Mouse (Mus musculus) stomach, embryonic 16.5 days (tissue): ENCODE data around the gene Hist1h2bg. TPM values are rescaled to one million over a fixed set of nuclear protein-coding genes. Genes with fewer than 3 reads are reported as not detected.

ENCODE experiments used
- ATAC-seq: fragments of 200-750 bp; cut with Nextera tagmentation; 2 replicates; pipeline ENCODE4 v1.8.0; 2017; ENCODE audit warnings: moderate number of reproducible peaks, moderate TSS enrichment; ENCODE audit not compliant: insufficient read depth, low FRiP score
- H3K27ac ChIP-seq: fragments of 300-500 bp; sonication (generic); 2 replicates; pipeline ENCODE4 v1.5.1; 2014; ENCODE audit warnings: low read length
- H3K27me3 ChIP-seq: fragments of 300-500 bp; sonication (generic); 2 replicates; pipeline ENCODE4 v1.6.1; 2014; ENCODE audit warnings: low read length, control low read depth, mixed read lengths; ENCODE audit not compliant: control insufficient read depth, insufficient read depth
- H3K36me3 ChIP-seq: fragments of 300-500 bp; sonication (generic); 2 replicates; pipeline ENCODE4 v1.6.1; 2014; ENCODE audit warnings: low read length; ENCODE audit not compliant: control insufficient read depth, insufficient read depth
- H3K4me1 ChIP-seq: fragments of 300-500 bp; sonication (generic); 2 replicates; pipeline ENCODE4 v1.6.1; 2014; ENCODE audit warnings: low read length, control low read depth, mixed read lengths; ENCODE audit not compliant: control insufficient read depth, insufficient read depth
- H3K4me2 ChIP-seq: fragments of 300-500 bp; sonication (generic); 2 replicates; pipeline ENCODE4 v1.6.1; 2014; ENCODE audit warnings: low read depth, low read length, mixed read lengths
- H3K4me3 ChIP-seq: fragments of 300-500 bp; sonication (generic); replicated peaks from 2 replicates; pipeline ENCODE4 v1.5.1; 2014; ENCODE audit warnings: mild to moderate bottlenecking, low read length
- H3K9ac ChIP-seq: fragments of 300-500 bp; sonication (generic); 2 replicates; pipeline ENCODE4 v1.6.1; 2014; ENCODE audit warnings: low read length
- H3K9me3 ChIP-seq: fragments of 300-500 bp; sonication (generic); replicated peaks from 2 replicates; pipeline ENCODE4 v1.6.1; 2016; ENCODE audit warnings: low read length, control low read depth; ENCODE audit not compliant: control insufficient read depth
- WGBS: fragments of 180-500 bp; shearing (Covaris S2); extraction: QIAGEN DNeasy Blood & Tissue Kit; methylation state at CpG from one replicate; pipeline ENCODE4 v1.1.7; 2014; 5-methylcytosine and 5-hydroxymethylcytosine counted together
- polyA plus RNA-seq: library from polyadenylated mRNA; unstranded; fragments of >200 nt; fragmentation: Nextera tagmentation; extraction: Ambion mirVana; gene quantifications from 2 replicates; pipeline ENCODE4 v1.2.1, GENCODE M21; 2015

Hist1h2bg gene
- polyA plus RNA-seq, 1 experiment from 2014 or later: 16.8 TPM

- ATAC-seq: 0 out of 2 replicates have a peak, but pooled peaks have one; percentile 40
- Histone ChIP-seq H3K27me3 (no peaks in the 10 kb centered on the region), H3K4me1 (no peaks in the 10 kb centered on the region), H3K9me3 (no peaks in the 10 kb centered on the region), H3K4me2 (no peak overlapping the region), H3K9ac (no peak overlapping the region), H3K4me3 (no peak overlapping the region), H3K36me3 (no peaks in the 10 kb centered on the region), H3K27ac (no peak overlapping the region)
- WGBS: 6% methylated on average over 9 of the region's 9 CpGs
Measured at GRCm38 (mm10) chr13:23597957-23598356, 26.8 kb downstream of the Hist1h2bg start.

- Histone ChIP-seq H3K4me1 (no peaks in the 10 kb centered on the region), H3K4me2 (no peak overlapping the region), H3K27me3 (no peaks in the 10 kb centered on the region), H3K4me3 (no peak overlapping the region), H3K36me3 (no peaks in the 10 kb centered on the region), H3K9me3 (no peaks in the 10 kb centered on the region), H3K27ac (no peak overlapping the region), H3K9ac (no peak overlapping the region)
- 67% methylated on average over 7 of the region's 7 CpGs for WGBS
- ATAC-seq: no peak
Measured at GRCm38 (mm10) chr13:23603182-23603699, 32.0 kb downstream of the Hist1h2bg start.

- no peak for ATAC-seq
Measured at GRCm38 (mm10) chr13:23604452-23604851, 33.3 kb downstream of the Hist1h2bg start.

GRCm38 (mm10) chr13:23605052-23605451 lies 33.9 kb downstream of the Hist1h2bg start:
- Histone ChIP-seq H3K27ac (no peak overlapping the region), H3K27me3 (no peaks in the 10 kb centered on the region), H3K36me3 (no peaks in the 10 kb centered on the region), H3K9ac (no peak overlapping the region), H3K4me1 (no peaks in the 10 kb centered on the region), H3K9me3 (no peaks in the 10 kb centered on the region), H3K4me2 (no peak overlapping the region), H3K4me3 (no peak overlapping the region)
- 83% methylated on average over 3 of the region's 3 CpGs for WGBS
- no peak for ATAC-seq

More at GRCm38 (mm10) chr13:23604452-23604851, 33.3 kb downstream of the Hist1h2bg start:
- H3K9ac ChIP-seq: no peak overlapping the region
- H3K27me3 ChIP-seq: no peaks in the 10 kb centered on the region
- H3K9me3 ChIP-seq: no peaks in the 10 kb centered on the region
- H3K4me3 ChIP-seq: no peak overlapping the region
- no peaks in the 10 kb centered on the region for H3K36me3 ChIP-seq
- H3K4me2 ChIP-seq: no peak overlapping the region
- WGBS: 76% methylated on average over 3 of the region's 3 CpGs
- H3K27ac ChIP-seq: no peak overlapping the region
- no peaks in the 10 kb centered on the region for H3K4me1 ChIP-seq

- Histone ChIP-seq H3K27me3 (no peaks in the 10 kb centered on the region), H3K4me3 (no peak overlapping the region), H3K36me3 (no peaks in the 10 kb centered on the region), H3K9me3 (no peaks in the 10 kb centered on the region), H3K4me2 (no peak overlapping the region), H3K9ac (no peak overlapping the region), H3K4me1 (no peaks in the 10 kb centered on the region), H3K27ac (no peak overlapping the region)
- 76% methylated on average over 4 of the region's 4 CpGs for WGBS
- ATAC-seq: no peak
Measured at GRCm38 (mm10) chr13:23609209-23609608, 38.0 kb downstream of the Hist1h2bg start.

DNA sequence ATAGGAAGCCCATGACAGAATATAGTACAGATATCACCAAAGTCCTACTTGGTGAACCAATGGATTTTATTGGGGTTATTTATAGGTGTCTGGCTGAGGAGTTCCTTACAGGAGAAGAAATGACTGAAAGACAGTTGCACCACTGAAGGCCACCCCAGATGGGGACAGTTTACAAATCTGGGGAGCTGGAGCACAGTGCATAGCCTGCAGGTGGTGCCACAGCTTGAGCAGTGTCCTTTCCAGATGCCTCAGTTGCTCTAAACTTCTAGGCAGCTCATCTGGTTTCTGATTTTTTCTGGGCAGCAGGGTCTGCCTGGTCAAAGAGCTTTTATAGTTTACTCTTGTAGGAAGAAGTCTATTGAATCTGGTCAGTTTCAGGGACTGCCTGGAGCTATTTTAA lies 38.6 kb downstream of the Hist1h2bg start:
- Histone ChIP-seq H3K9ac (no peak overlapping the region), H3K27me3 (no peaks in the 10 kb centered on the region), H3K36me3 (no peaks in the 10 kb centered on the region), H3K9me3 (no peaks in the 10 kb centered on the region), H3K4me2 (no peak overlapping the region), H3K4me1 (no peaks in the 10 kb centered on the region), H3K27ac (no peak overlapping the region), H3K4me3 (no peak overlapping the region)
- ATAC-seq: no peak

- Histone ChIP-seq H3K27me3 (no peaks in the 10 kb centered on the region), H3K9me3 (no peaks in the 10 kb centered on the region), H3K4me1 (no peaks in the 10 kb centered on the region), H3K9ac (no peak overlapping the region), H3K4me3 (no peak overlapping the region), H3K27ac (no peak overlapping the region), H3K36me3 (no peaks in the 10 kb centered on the region), H3K4me2 (no peak overlapping the region)
- 64% methylated on average over 2 of the region's 2 CpGs for WGBS
- ATAC-seq: no peak
Measured at GRCm38 (mm10) chr13:23610393-23610792, 39.2 kb downstream of the Hist1h2bg start.

- H3K4me2 ChIP-seq: no peak overlapping the region
- no peak for ATAC-seq
- H3K4me1 ChIP-seq: no peaks in the 10 kb centered on the region
- H3K36me3 ChIP-seq: no peaks in the 10 kb centered on the region
- no peak overlapping the region for H3K4me3 ChIP-seq
- H3K27me3 ChIP-seq: no peaks in the 10 kb centered on the region
- WGBS: 87% methylated on average over 3 of the region's 3 CpGs
- no peak overlapping the region for H3K27ac ChIP-seq
- H3K9me3 ChIP-seq: no peaks in the 10 kb centered on the region
- H3K9ac ChIP-seq: no peak overlapping the region
Measured at GRCm38 (mm10) chr13:23611638-23612037, 40.4 kb downstream of the Hist1h2bg start.

DNA sequence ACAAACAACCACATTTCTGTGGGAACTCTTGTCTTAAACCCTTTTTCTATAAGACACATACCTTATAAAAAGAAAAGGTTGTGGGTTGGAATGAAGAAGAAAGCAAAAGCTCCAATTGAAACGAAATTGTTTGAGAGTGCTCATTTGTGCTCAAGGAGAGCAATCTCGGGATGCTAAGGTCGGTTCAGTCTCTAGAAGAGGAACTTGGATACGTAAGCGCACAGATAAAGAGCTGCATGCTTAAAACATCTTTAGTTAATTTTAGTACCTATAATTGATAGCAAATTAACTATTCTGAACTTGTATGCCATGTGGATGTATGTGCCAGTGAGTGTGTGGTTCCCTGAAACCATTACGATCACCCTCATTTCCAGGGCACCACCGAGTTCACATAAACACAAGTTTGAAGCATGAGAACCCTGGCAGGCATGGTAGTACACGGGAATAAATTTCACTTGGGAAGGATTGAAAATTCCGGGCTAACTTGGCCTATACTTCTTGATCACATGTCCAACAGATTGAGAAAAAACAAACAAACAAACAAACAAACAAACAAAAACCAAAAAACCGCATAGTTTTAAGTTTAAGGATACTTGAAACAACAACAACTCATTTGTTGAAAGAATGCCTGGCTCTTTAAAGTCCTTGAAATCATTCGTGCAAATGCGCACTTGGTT lies 49.0 kb downstream of the Hist1h2bg start:
- Histone ChIP-seq H3K9me3 (no peaks in the 10 kb centered on the region), H3K36me3 (no peaks in the 10 kb centered on the region), H3K4me1 (peaks cover 11% of the 10 kb centered on the region; the same call in 1 of the 2 replicates), H3K9ac (peak overlapping the region; percentile 78), H3K27me3 (no peaks in the 10 kb centered on the region), H3K4me3 (peak overlapping the region; percentile 86), H3K4me2 (peak overlapping the region; percentile 75), H3K27ac (peak overlapping the region; percentile 99)
- 43% methylated on average over 12 of the region's 12 CpGs for WGBS
- ATAC-seq: no peak
